7 mouse cellular contexts compared by ENCODE assay signal in genomic region chr6:107530621-107531285, GRCm38 (mm10). TPM values are rescaled to one million over a fixed set of nuclear protein-coding genes. Genes with fewer than 3 reads are reported as not detected.
DNase-seq lines count a peak whose midpoint lies in the region; ATAC-seq lines count a peak whose summit lies in the region.

No protein-coding gene starts in this region.

- H3K27ac ChIP-seq in hindbrain, embryonic 12.5 days = peak overlapping the region; percentile 93
- H3K27ac ChIP-seq in midbrain, embryonic 15.5 days = peak overlapping the region; percentile 94

- H3K4me3 ChIP-seq in hindbrain, embryonic 12.5 days = peak overlapping the region; percentile 64
- peak overlapping the region; percentile 88 for H3K4me3 ChIP-seq in midbrain, embryonic 15.5 days

- no peaks in the 10 kb centered on the region for H3K36me3 ChIP-seq in hindbrain, embryonic 12.5 days
- H3K36me3 ChIP-seq in midbrain, embryonic 15.5 days (replicated peaks) = no peaks in the 10 kb centered on the region

- peak overlapping the region; percentile 84 for H3K9ac ChIP-seq in hindbrain, embryonic 12.5 days
- peak overlapping the region; percentile 93 for H3K9ac ChIP-seq in midbrain, embryonic 15.5 days

- H3K4me1 ChIP-seq in hindbrain, embryonic 12.5 days = peaks cover 27% of the 10 kb centered on the region
- H3K4me1 ChIP-seq in midbrain, embryonic 15.5 days = peaks cover 34% of the 10 kb centered on the region

- no peaks in the 10 kb centered on the region for H3K27me3 ChIP-seq in hindbrain, embryonic 12.5 days
- H3K27me3 ChIP-seq in midbrain, embryonic 15.5 days (replicated peaks) = no peaks in the 10 kb centered on the region

- WGBS in hindbrain, embryonic 12.5 days = under 1% methylated on average over 15 of the region's 15 CpGs
- 1% methylated on average over 15 of the region's 15 CpGs for WGBS in midbrain, embryonic 15.5 days

- H3K4me2 ChIP-seq in hindbrain, embryonic 12.5 days (replicated peaks) = peak overlapping the region; percentile 62
- peak overlapping the region; percentile 79 for H3K4me2 ChIP-seq in midbrain, embryonic 15.5 days

- H3K9me3 ChIP-seq in hindbrain, embryonic 12.5 days (replicated peaks) = no peaks in the 10 kb centered on the region
- H3K9me3 ChIP-seq in midbrain, embryonic 15.5 days = no peaks in the 10 kb centered on the region

- 0 out of 2 replicates have a peak, but pooled peaks have one; percentile 9 for ATAC-seq in hindbrain, embryonic 12.5 days (ENCODE audit: low FRiP score)
- peak; percentile 20; the same call in 1 of the 2 replicates for ATAC-seq in midbrain, embryonic 15.5 days (replicated peaks)

- DNase-seq in ovary, postnatal 36 days (ENCODE audit: low spot score) = peak; percentile 4
- DNase-seq in ovary, postnatal 14 days (ENCODE audit: low spot score) = no peak
- DNase-seq in cerebellum, postnatal 25 days = peak; percentile 60 to 61
- DNase-seq in layer of hippocampus, postnatal 14 days (ENCODE audit: low spot score in 2 of 2) = no peak
- DNase-seq in B cell, adult 2 months = no peak

RNA-seq across cellular contexts. Expression of gene Lrrn1, which starts 1.2 kb away (rescaled TPM):
- polyA plus RNA-seq in hindbrain, embryonic 12.5 days (2016; fragmentation: Nextera tagmentation; extraction: Ambion mirVana) = 128 and 135 TPM in 2 replicates
- polyA plus RNA-seq in midbrain, embryonic 15.5 days (2015; fragmentation: Nextera tagmentation; extraction: Ambion mirVana) = 58.2 and 58.4 TPM in 2 replicates
- 10 to 100 TPM; 75.1 to 75.9 TPM for total RNA-seq in layer of hippocampus, postnatal 14 days (2021)

Comparison
In these comparisons a context has a peak if more than half of its experiments do, and no peak if none do; other contexts are left out.
1. DNase-seq: peak in ovary, postnatal 36 days (single experiment) and cerebellum, postnatal 25 days (2 of 2); none in ovary, postnatal 14 days (single experiment), layer of hippocampus, postnatal 14 days (0 of 2) and B cell, adult 2 months (0 of 2).